Mouse (Mus musculus): ENCODE data around the gene Acly.

GRCm38 (mm10) chr11:100557563-100557962 is 29.8 kb upstream of the Acly start:
- TF ChIP-seq CTCF (IDR thresholded peaks at IDR 0.05; ENCODE audit: low read depth) (no peak), EP300 (IDR thresholded peaks at IDR 0.05; ENCODE audit: low read depth) (no peak)
